Mouse (Mus musculus): ENCODE results near the gene Yy1. TPM values are rescaled to one million over a fixed set of nuclear protein-coding genes. Genes with fewer than 3 reads are reported as not detected.
"Not testable (repeated sequence)": the region's sequence is repeated elsewhere in the genome, so short reads cannot be mapped to it uniquely, and the experiment has no call there.

The Yy1 gene
- polyA plus RNA-seq, 1 experiment = 22.1 TPM

DNA sequence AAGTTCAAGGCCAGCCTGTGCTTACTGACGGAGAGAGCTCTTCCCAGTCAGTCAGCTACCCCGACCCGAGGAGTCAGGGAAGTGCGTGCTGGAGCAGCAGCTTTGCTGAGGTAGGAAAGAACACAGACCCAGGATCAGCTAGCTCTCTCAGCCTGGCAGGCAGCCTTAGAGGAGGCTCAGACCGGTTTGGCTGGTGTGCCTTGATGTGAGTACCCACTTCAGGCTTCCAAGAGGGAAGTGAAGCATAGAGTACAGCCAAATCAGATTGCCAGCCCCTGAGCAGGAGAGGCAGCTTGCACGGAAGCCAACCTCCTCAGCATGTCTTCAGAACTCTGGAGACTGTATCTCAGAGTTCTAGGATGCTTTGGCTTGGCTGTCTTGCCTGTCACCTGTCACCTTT, 48.4 kb downstream of the Yy1 start:
- TF ChIP-seq CTCF (IDR thresholded peaks at IDR 0.05; ENCODE audit: extremely low read depth, insufficient read depth, low read length) (no peak), POLR2A (IDR thresholded peaks at IDR 0.05; ENCODE audit: extremely low read depth, insufficient read depth, low read length) (no peak)
- H3K4me3 ChIP-seq (ENCODE audit: insufficient read depth, low read length) = no peak overlapping the region
- H3K27ac ChIP-seq (ENCODE audit: insufficient read depth, low read length) = no peak overlapping the region
- peaks cover 11% of the 10 kb centered on the region; the same call in 1 of the 2 replicates for H3K4me1 ChIP-seq (ENCODE audit: control insufficient read depth, insufficient read depth, low read length)

DNA sequence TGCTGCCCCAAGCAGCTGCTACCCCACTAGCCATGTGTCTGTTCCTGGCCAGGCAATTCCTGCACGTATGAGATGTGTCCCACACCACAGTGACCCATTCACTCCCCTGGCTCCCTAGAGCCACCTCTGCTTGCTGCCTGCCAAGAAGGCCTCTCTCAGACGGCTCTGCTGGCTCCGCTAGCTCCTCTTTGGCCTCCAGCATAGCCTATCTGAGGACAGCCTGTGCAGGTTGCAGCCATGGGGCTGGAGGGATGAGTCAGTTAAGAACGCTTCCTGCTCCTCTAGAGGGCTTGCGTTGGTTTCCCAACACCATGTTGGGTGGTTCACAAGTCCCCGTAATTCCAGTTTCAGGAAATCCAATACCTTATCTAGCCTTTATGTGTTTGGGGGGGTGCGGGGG, 49.9 kb downstream of the Yy1 start:
- H3K27ac ChIP-seq (ENCODE audit: insufficient read depth, low read length) = no peak overlapping the region
- TF ChIP-seq CTCF (IDR thresholded peaks at IDR 0.05; ENCODE audit: extremely low read depth, insufficient read depth, low read length) (no peak), POLR2A (IDR thresholded peaks at IDR 0.05; ENCODE audit: extremely low read depth, insufficient read depth, low read length) (no peak)
- H3K4me3 ChIP-seq (ENCODE audit: insufficient read depth, low read length) = no peak overlapping the region
- H3K4me1 ChIP-seq (ENCODE audit: control insufficient read depth, insufficient read depth, low read length) = peaks cover 2% of the 10 kb centered on the region; the same call in 1 of the 2 replicates

DNA sequence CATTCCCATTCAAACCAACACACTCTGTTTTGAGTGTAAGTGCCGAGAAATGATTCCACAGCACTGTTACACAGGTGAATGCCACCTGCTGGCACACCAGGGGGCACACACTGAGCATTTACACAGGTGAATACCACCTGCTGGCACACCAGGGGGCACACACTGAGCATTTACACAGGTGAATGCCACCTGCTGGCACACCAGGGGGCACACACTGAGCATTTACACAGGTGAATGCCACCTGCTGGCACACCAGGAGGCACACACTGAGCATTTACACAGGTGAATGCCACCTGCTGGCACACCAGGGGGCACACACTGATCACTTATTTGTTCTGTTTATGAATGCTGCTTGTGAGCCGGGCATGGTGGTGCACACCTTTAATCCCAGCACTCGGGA, 55.3 kb downstream of the Yy1 start:
- not testable (repeated sequence) for H3K4me1 ChIP-seq (ENCODE audit: control insufficient read depth, insufficient read depth, low read length); H3K27ac ChIP-seq (ENCODE audit: insufficient read depth, low read length); H3K4me3 ChIP-seq (ENCODE audit: insufficient read depth, low read length)

DNA sequence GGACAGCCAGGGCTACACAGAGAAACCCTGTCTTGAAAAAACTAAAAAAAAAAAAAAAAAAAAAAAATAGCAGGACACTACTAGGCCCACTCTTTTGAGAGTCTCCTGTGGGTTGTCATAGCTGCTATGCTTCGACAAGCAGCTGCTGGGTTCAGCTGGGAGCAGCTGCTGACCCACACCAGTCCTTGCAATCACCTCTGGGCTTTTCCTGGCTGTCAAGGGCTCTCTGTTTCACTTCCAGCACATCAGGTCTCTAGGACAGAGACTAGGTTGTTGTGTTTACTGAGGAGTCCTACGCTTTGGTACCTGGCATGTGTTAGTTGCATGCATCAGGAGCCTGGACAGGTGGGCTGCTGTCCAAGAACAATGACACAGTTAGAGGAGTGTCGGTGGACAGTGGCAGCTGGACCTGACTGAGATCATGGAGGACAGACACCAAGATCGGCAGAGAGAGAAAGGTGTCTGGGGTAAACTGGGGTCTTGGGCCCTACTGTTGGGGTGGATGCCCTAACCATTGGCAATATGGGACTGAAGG, 56.8 kb downstream of the Yy1 start:
- TF ChIP-seq CTCF (IDR thresholded peaks at IDR 0.05; ENCODE audit: extremely low read depth, insufficient read depth, low read length) = no peak
- Histone ChIP-seq H3K27ac (ENCODE audit: insufficient read depth, low read length) (no peak overlapping the region), H3K4me1 (ENCODE audit: control insufficient read depth, insufficient read depth, low read length) (no peaks in the 10 kb centered on the region), H3K4me3 (ENCODE audit: insufficient read depth, low read length) (no peak overlapping the region)

DNA sequence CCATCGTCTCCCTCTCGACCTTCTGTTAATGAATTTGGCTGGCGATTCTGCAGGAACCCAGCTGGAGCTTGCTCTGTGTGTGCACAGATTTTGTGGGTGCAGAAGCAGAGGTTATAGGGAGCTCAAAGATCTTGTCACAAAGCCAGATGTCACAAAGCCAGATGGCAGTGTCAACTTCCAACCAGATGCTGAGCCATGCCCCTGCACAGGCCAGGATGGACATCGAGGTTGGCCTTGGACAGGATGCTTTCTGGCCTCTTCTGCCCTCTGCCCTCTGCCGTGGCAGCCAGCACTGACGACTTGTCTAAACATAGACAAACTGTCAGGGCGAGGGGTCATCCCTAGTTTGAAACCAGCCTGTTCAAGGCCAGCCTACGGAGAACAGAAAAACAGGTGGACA, 57.4 kb downstream of the Yy1 start:
- no peak overlapping the region for H3K27ac ChIP-seq (ENCODE audit: insufficient read depth, low read length)
- no peaks in the 10 kb centered on the region for H3K4me1 ChIP-seq (ENCODE audit: control insufficient read depth, insufficient read depth, low read length)
- no peak for TF ChIP-seq POLR2A (IDR thresholded peaks at IDR 0.05; ENCODE audit: extremely low read depth, insufficient read depth, low read length)
- no peak overlapping the region for H3K4me3 ChIP-seq (ENCODE audit: insufficient read depth, low read length)

DNA sequence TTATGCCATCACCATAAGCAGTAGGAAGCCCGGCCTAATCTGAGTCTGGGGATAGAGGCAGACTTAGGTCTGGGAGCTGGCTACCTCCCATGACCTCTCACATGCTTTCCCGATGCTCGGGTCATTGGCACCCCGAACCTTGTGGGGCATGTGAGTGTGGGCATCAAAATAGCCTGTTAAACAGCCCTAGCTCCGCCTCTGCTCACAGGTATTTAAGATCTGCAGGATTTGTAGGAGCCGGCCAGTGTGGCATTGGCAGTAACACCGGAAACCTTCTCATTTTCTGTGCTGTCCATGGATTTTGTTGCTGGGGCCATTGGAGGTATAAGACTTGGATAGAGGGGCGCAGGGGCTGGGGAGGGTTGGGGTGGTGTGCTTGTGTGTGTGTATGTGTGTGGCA, 58.1 kb downstream of the Yy1 start:
- H3K27ac ChIP-seq (ENCODE audit: insufficient read depth, low read length) = no peak overlapping the region
- TF ChIP-seq POLR2A (IDR thresholded peaks at IDR 0.05; ENCODE audit: extremely low read depth, insufficient read depth, low read length) (no peak), CTCF (IDR thresholded peaks at IDR 0.05; ENCODE audit: extremely low read depth, insufficient read depth, low read length) (no peak)

DNA sequence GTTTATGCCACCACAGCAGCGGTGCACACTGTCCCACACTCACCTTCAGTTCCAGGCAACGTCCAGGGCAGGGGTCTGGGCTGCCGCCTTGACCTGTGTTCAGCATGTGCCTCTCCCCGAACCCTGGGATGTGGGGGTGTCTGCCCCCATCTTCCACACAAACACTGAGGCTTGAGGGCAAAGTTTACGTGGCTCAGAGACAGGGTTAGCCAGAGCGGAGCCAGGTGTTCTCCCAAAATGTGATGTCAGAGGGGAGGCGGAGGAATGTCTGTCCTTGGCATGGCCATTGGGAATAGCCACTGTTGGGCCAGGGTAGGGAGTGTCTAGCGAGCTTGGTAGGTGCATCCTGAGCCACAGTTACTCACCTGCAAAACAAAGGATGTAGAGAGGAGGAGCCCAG, 60.0 kb downstream of the Yy1 start:
- H3K4me1 ChIP-seq (ENCODE audit: control insufficient read depth, insufficient read depth, low read length) = no peaks in the 10 kb centered on the region
- no peak overlapping the region for H3K4me3 ChIP-seq (ENCODE audit: insufficient read depth, low read length)
- H3K27ac ChIP-seq (ENCODE audit: insufficient read depth, low read length) = no peak overlapping the region
- TF ChIP-seq CTCF (IDR thresholded peaks at IDR 0.05; ENCODE audit: extremely low read depth, insufficient read depth, low read length) (no peak), POLR2A (IDR thresholded peaks at IDR 0.05; ENCODE audit: extremely low read depth, insufficient read depth, low read length) (no peak)

More for the DNA sequence above, 58.1 kb downstream of the Yy1 start:
- Histone ChIP-seq H3K4me1 (ENCODE audit: control insufficient read depth, insufficient read depth, low read length) (no peaks in the 10 kb centered on the region), H3K4me3 (ENCODE audit: insufficient read depth, low read length) (no peak overlapping the region)

DNA sequence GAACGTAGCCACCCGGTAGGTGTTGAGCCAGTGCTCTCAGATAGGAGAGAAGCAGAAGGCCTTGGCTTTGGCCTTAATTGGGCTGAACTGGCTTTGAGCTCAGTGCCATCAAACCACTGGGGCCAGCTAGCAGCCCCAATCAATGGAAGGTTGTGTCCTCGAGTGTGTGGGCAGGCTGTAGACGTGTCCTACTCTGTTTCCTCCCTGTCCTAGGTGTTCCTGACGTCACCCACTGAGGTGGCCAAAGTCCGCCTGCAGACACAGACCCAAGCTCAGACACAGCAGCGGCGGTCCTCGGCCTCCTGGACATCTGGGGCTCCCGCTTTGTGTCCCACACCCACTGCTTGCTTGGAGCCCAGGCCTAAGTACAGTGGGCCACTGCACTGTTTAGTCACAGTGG, 62.3 kb downstream of the Yy1 start:
- TF ChIP-seq CTCF (IDR thresholded peaks at IDR 0.05; ENCODE audit: extremely low read depth, insufficient read depth, low read length) = no peak
- no peak for TF ChIP-seq POLR2A (IDR thresholded peaks at IDR 0.05; ENCODE audit: extremely low read depth, insufficient read depth, low read length)
- H3K27ac ChIP-seq (ENCODE audit: insufficient read depth, low read length) = no peak overlapping the region
- H3K4me1 ChIP-seq (ENCODE audit: control insufficient read depth, insufficient read depth, low read length) = no peaks in the 10 kb centered on the region
- no peak overlapping the region for H3K4me3 ChIP-seq (ENCODE audit: insufficient read depth, low read length)

DNA sequence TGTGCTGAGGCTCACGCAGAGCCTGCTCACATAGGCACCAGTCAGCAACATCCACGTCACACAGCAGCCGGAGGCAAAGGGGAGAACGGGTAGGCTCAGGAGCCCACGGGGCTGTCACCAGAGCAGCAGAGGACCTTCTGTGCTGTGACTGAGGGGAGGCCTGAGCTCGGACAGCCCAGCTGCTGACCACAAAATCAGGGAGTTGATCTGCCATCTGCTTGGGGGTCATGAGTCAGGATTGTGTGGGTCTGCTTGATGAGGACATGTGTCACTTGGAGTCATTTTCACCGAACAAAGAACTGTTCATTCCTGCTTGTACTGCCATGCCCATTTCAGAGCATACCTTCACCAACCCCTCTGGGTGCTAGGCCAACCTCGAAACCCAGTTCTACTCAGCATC, 63.4 kb downstream of the Yy1 start:
- no peak overlapping the region for H3K4me3 ChIP-seq (ENCODE audit: insufficient read depth, low read length)
- H3K27ac ChIP-seq (ENCODE audit: insufficient read depth, low read length) = no peak overlapping the region
- no peaks in the 10 kb centered on the region for H3K4me1 ChIP-seq (ENCODE audit: control insufficient read depth, insufficient read depth, low read length)
- TF ChIP-seq CTCF (IDR thresholded peaks at IDR 0.05; ENCODE audit: extremely low read depth, insufficient read depth, low read length) = no peak
- TF ChIP-seq POLR2A (IDR thresholded peaks at IDR 0.05; ENCODE audit: extremely low read depth, insufficient read depth, low read length) = no peak

DNA sequence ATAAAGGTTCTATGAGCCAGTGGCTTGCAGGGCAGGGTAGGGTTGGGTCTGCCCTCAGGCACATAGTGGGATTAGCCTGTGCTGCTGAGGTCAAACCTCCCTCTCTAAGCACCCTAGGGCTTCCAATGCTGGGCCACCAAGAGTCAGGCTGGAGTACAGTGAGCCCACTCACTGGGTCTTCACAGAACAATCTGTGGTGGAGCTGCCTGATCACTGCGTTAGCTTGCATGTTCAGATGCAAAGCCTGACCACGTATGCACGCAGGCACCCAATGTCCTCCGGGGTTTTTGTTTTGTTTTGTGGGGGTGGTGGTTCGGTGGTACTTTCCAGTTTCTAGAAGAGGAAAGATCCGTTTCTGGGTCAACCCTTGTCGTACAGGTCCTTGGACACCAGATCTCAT, 64.3 kb downstream of the Yy1 start:
- Histone ChIP-seq H3K27ac (ENCODE audit: insufficient read depth, low read length) (no peak overlapping the region), H3K4me3 (ENCODE audit: insufficient read depth, low read length) (no peak overlapping the region), H3K4me1 (ENCODE audit: control insufficient read depth, insufficient read depth, low read length) (no peaks in the 10 kb centered on the region)
- TF ChIP-seq CTCF (IDR thresholded peaks at IDR 0.05; ENCODE audit: extremely low read depth, insufficient read depth, low read length) (no peak), POLR2A (IDR thresholded peaks at IDR 0.05; ENCODE audit: extremely low read depth, insufficient read depth, low read length) (no peak)

Measured in cortical plate, adult 2 months (tissue).